In the genomic region with DNA sequence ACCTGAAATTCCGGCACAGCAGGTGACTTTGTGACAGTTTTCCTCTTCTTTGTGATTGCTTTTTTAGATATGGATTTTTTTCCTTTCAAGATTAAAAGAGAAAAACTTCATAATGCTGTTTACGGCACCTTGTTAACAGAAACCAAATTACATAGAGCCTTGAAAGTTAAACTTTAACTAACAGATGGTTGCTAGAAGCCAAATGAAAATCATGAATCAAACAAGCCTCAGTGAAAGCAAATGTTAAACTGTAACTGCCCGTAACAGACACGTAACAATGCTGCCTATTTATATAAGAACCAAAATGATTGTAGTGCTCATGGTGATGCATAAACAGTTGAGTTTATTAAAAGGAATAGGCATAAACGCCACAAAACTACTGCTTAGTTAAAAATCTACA, we compare ENCODE assay signal across 15 mouse cellular contexts. TPM values are rescaled to one million over a fixed set of nuclear protein-coding genes. Genes with fewer than 3 reads are reported as not detected.
"Had no signal": no experiment of that assay in that cellular context is flagged by ENCODE, and none has a peak within 500 bp of the region (broad histone marks: within the 10 kb centered on the region; RNA-seq: fewer than 3 reads in every experiment).

No protein-coding gene starts in this region.

- ATAC-seq: hindbrain, embryonic 16.5 days; inflammation-experienced regulatory T-cells, adult 6 months; midbrain, embryonic 16.5 days had no signal

- H3K27me3 ChIP-seq: hindbrain, embryonic 12.5 days; limb, embryonic 15.5 days; midbrain, embryonic 12.5 days; neural tube, embryonic 13.5 days; stomach, embryonic 15.5 days had no signal

- DNase-seq: lung, adult 18-20 months; retina, postnatal 1 day; right cerebral cortex, postnatal 4 days; spleen, adult 18-20 months had no signal

- H3K4me1 ChIP-seq: hindbrain, embryonic 12.5 days; limb, embryonic 15.5 days; midbrain, embryonic 12.5 days; neural tube, embryonic 13.5 days; stomach, embryonic 15.5 days had no signal

- H3K4me3 ChIP-seq: hindbrain, embryonic 12.5 days; left cerebral cortex, adult 2 months; limb, embryonic 15.5 days; midbrain, embryonic 12.5 days; neural tube, embryonic 13.5 days; stomach, embryonic 15.5 days had no signal

- H3K4me2 ChIP-seq: hindbrain, embryonic 12.5 days; limb, embryonic 15.5 days; midbrain, embryonic 12.5 days; neural tube, embryonic 13.5 days; stomach, embryonic 15.5 days had no signal

- H3K9me3 ChIP-seq: hindbrain, embryonic 12.5 days; limb, embryonic 15.5 days; midbrain, embryonic 12.5 days; neural tube, embryonic 13.5 days; stomach, embryonic 15.5 days had no signal

- H3K36me3 ChIP-seq: hindbrain, embryonic 12.5 days; midbrain, embryonic 12.5 days; stomach, embryonic 15.5 days had no signal

- H3K9ac ChIP-seq: hindbrain, embryonic 12.5 days; limb, embryonic 15.5 days; midbrain, embryonic 12.5 days; neural tube, embryonic 13.5 days; stomach, embryonic 15.5 days had no signal

- H3K27ac ChIP-seq: hindbrain, embryonic 12.5 days; left cerebral cortex, adult 2 months; limb, embryonic 15.5 days; midbrain, embryonic 12.5 days; neural tube, embryonic 13.5 days; stomach, embryonic 15.5 days had no signal

RNA-seq across cellular contexts. Expression of a gene that starts 45.9 kb away (rescaled TPM):
- polyA plus RNA-seq: hindbrain, embryonic 12.5 days; hindbrain, embryonic 16.5 days; inflammation-experienced regulatory T-cells, adult 6 months; limb, embryonic 11.5 days; lung, embryonic 16.5 days; midbrain, embryonic 12.5 days; midbrain, embryonic 16.5 days; neural tube, embryonic 13.5 days; stomach, embryonic 15.5 days had no signal
